Mouse (Mus musculus): ENCODE measurements at regions not wholly inside any gene's neighbourhood (a gene's known extent, or its start where the extent isn't known, plus 50 kb on each side); places are given as distances from the start of the nearest gene placed in this dataset.

GRCm38 (mm10) chr2:117674877-117675276 is 332.1 kb upstream of the Rasgrp1 start:
- H3K27ac ChIP-seq = no peak overlapping the region
- H3K4me1 ChIP-seq = no peaks in the 10 kb centered on the region
- no peak overlapping the region for H3K4me2 ChIP-seq
- WGBS = 81% methylated on average over 1 of the region's 1 CpGs
- H3K27me3 ChIP-seq (replicated peaks) = no peaks in the 10 kb centered on the region
- H3K4me3 ChIP-seq (replicated peaks) = no peak overlapping the region
- H3K9ac ChIP-seq = no peak overlapping the region
- H3K36me3 ChIP-seq = no peaks in the 10 kb centered on the region
- no peak for ATAC-seq (ENCODE audit: insufficient read depth, low FRiP score, low read depth)
- no peaks in the 10 kb centered on the region for H3K9me3 ChIP-seq

- Histone ChIP-seq H3K4me2 (no peak overlapping the region), H3K27ac (peak overlapping the region; percentile 57; the same call in 1 of the 2 replicates), H3K4me3 (replicated peaks) (no peak overlapping the region), H3K4me1 (no peaks in the 10 kb centered on the region), H3K9ac (no peak overlapping the region), H3K36me3 (no peaks in the 10 kb centered on the region), H3K9me3 (no peaks in the 10 kb centered on the region), H3K27me3 (replicated peaks) (no peaks in the 10 kb centered on the region)
- no peak for ATAC-seq (ENCODE audit: insufficient read depth, low FRiP score, low read depth)
- 31% methylated on average over 4 of the region's 4 CpGs for WGBS
These were observed 335.8 kb upstream of the Rasgrp1 start for GRCm38 (mm10) chr2:117678650-117679049.

GRCm38 (mm10) chr2:117685836-117686453 is 343.1 kb upstream of the Rasgrp1 start:
- no peaks in the 10 kb centered on the region for H3K4me1 ChIP-seq
- H3K27me3 ChIP-seq (replicated peaks) = no peaks in the 10 kb centered on the region
- no peak overlapping the region for H3K4me3 ChIP-seq (replicated peaks)
- H3K36me3 ChIP-seq = no peaks in the 10 kb centered on the region
- H3K9me3 ChIP-seq = no peaks in the 10 kb centered on the region
- H3K27ac ChIP-seq = peak overlapping the region; percentile 31; the same call in 1 of the 2 replicates
- ATAC-seq (ENCODE audit: insufficient read depth, low FRiP score, low read depth) = no peak
- 53% methylated on average over 4 of the region's 4 CpGs for WGBS
- no peak overlapping the region for H3K4me2 ChIP-seq
- H3K9ac ChIP-seq = no peak overlapping the region

GRCm38 (mm10) chr2:117693537-117693936 is 350.7 kb upstream of the Rasgrp1 start:
- Histone ChIP-seq H3K27me3 (replicated peaks) (no peaks in the 10 kb centered on the region), H3K4me2 (no peak overlapping the region), H3K4me3 (replicated peaks) (no peak overlapping the region), H3K4me1 (no peaks in the 10 kb centered on the region), H3K9ac (no peak overlapping the region), H3K36me3 (no peaks in the 10 kb centered on the region), H3K27ac (no peak overlapping the region), H3K9me3 (no peaks in the 10 kb centered on the region)
- ATAC-seq (ENCODE audit: insufficient read depth, low FRiP score, low read depth) = no peak
- 55% methylated on average over 4 of the region's 4 CpGs for WGBS

- no peaks in the 10 kb centered on the region for H3K27me3 ChIP-seq (replicated peaks)
- H3K4me3 ChIP-seq (replicated peaks) = no peak overlapping the region
- no peak overlapping the region for H3K9ac ChIP-seq
- H3K9me3 ChIP-seq = no peaks in the 10 kb centered on the region
- H3K36me3 ChIP-seq = no peaks in the 10 kb centered on the region
- 65% methylated on average over 7 of the region's 7 CpGs for WGBS
- no peak overlapping the region for H3K27ac ChIP-seq
- no peaks in the 10 kb centered on the region for H3K4me1 ChIP-seq
- no peak for ATAC-seq (ENCODE audit: insufficient read depth, low FRiP score, low read depth)
- H3K4me2 ChIP-seq = no peak overlapping the region
These were observed 367.5 kb upstream of the Rasgrp1 start for GRCm38 (mm10) chr2:117710173-117710813.

GRCm38 (mm10) chr2:117724066-117724465 is 381.3 kb upstream of the Rasgrp1 start:
- WGBS = 56% methylated on average over 4 of the region's 4 CpGs
- no peak overlapping the region for H3K4me3 ChIP-seq (replicated peaks)
- H3K4me1 ChIP-seq = no peaks in the 10 kb centered on the region
- H3K4me2 ChIP-seq = no peak overlapping the region
- H3K36me3 ChIP-seq = no peaks in the 10 kb centered on the region
- no peak overlapping the region for H3K27ac ChIP-seq
- H3K9me3 ChIP-seq = no peaks in the 10 kb centered on the region
- H3K9ac ChIP-seq = no peak overlapping the region
- H3K27me3 ChIP-seq (replicated peaks) = no peaks in the 10 kb centered on the region
- ATAC-seq (ENCODE audit: insufficient read depth, low FRiP score, low read depth) = no peak

- WGBS = 75% methylated on average over 2 of the region's 2 CpGs
- ATAC-seq (ENCODE audit: insufficient read depth, low FRiP score, low read depth) = no peak
These were observed 380.4 kb upstream of the Thbs1 start for GRCm38 (mm10) chr2:117731253-117731652.

GRCm38 (mm10) chr2:117742413-117742812 is 369.3 kb upstream of the Thbs1 start:
- no peaks in the 10 kb centered on the region for H3K27me3 ChIP-seq (replicated peaks)
- H3K4me2 ChIP-seq = no peak overlapping the region
- H3K4me1 ChIP-seq = no peaks in the 10 kb centered on the region
- ATAC-seq (ENCODE audit: insufficient read depth, low FRiP score, low read depth) = no peak
- no peaks in the 10 kb centered on the region for H3K36me3 ChIP-seq
- no peak overlapping the region for H3K9ac ChIP-seq
- H3K9me3 ChIP-seq = no peaks in the 10 kb centered on the region
- H3K27ac ChIP-seq = no peak overlapping the region
- H3K4me3 ChIP-seq (replicated peaks) = no peak overlapping the region

More at GRCm38 (mm10) chr2:117731253-117731652, 380.4 kb upstream of the Thbs1 start:
- no peak overlapping the region for H3K4me3 ChIP-seq (replicated peaks)
- no peak overlapping the region for H3K9ac ChIP-seq
- H3K27me3 ChIP-seq (replicated peaks) = no peaks in the 10 kb centered on the region
- H3K27ac ChIP-seq = no peak overlapping the region
- no peaks in the 10 kb centered on the region for H3K36me3 ChIP-seq
- H3K4me1 ChIP-seq = no peaks in the 10 kb centered on the region
- H3K4me2 ChIP-seq = no peak overlapping the region
- no peaks in the 10 kb centered on the region for H3K9me3 ChIP-seq

- no peak overlapping the region for H3K4me2 ChIP-seq
- H3K27ac ChIP-seq = no peak overlapping the region
- H3K9ac ChIP-seq = no peak overlapping the region
- no peaks in the 10 kb centered on the region for H3K36me3 ChIP-seq
- no peak for ATAC-seq (ENCODE audit: insufficient read depth, low FRiP score, low read depth)
- no peaks in the 10 kb centered on the region for H3K4me1 ChIP-seq
- 67% methylated on average over 1 of the region's 1 CpGs for WGBS
- H3K27me3 ChIP-seq (replicated peaks) = no peaks in the 10 kb centered on the region
- H3K9me3 ChIP-seq = no peaks in the 10 kb centered on the region
- no peak overlapping the region for H3K4me3 ChIP-seq (replicated peaks)
These were observed 367.8 kb upstream of the Thbs1 start for GRCm38 (mm10) chr2:117743901-117744300.

GRCm38 (mm10) chr2:117745767-117746166 is 365.9 kb upstream of the Thbs1 start:
- no peak overlapping the region for H3K9ac ChIP-seq
- no peak overlapping the region for H3K4me2 ChIP-seq
- H3K4me3 ChIP-seq (replicated peaks) = no peak overlapping the region
- H3K27me3 ChIP-seq (replicated peaks) = no peaks in the 10 kb centered on the region
- H3K27ac ChIP-seq = no peak overlapping the region
- no peaks in the 10 kb centered on the region for H3K4me1 ChIP-seq
- no peaks in the 10 kb centered on the region for H3K9me3 ChIP-seq
- WGBS = 67% methylated on average over 2 of the region's 2 CpGs
- no peaks in the 10 kb centered on the region for H3K36me3 ChIP-seq
- no peak for ATAC-seq (ENCODE audit: insufficient read depth, low FRiP score, low read depth)

- 49% methylated on average over 3 of the region's 3 CpGs for WGBS
- no peak overlapping the region for H3K4me3 ChIP-seq (replicated peaks)
- H3K4me2 ChIP-seq = no peak overlapping the region
- no peaks in the 10 kb centered on the region for H3K36me3 ChIP-seq
- no peaks in the 10 kb centered on the region for H3K27me3 ChIP-seq (replicated peaks)
- H3K4me1 ChIP-seq = no peaks in the 10 kb centered on the region
- no peaks in the 10 kb centered on the region for H3K9me3 ChIP-seq
- H3K9ac ChIP-seq = no peak overlapping the region
- ATAC-seq (ENCODE audit: insufficient read depth, low FRiP score, low read depth) = no peak
- H3K27ac ChIP-seq = no peak overlapping the region
These were observed 364.5 kb upstream of the Thbs1 start for GRCm38 (mm10) chr2:117747136-117747535.

- 78% methylated on average over 4 of the region's 4 CpGs for WGBS
- Histone ChIP-seq H3K9ac (no peak overlapping the region), H3K4me3 (replicated peaks) (no peak overlapping the region), H3K9me3 (no peaks in the 10 kb centered on the region), H3K4me2 (no peak overlapping the region), H3K36me3 (no peaks in the 10 kb centered on the region), H3K27ac (no peak overlapping the region), H3K4me1 (no peaks in the 10 kb centered on the region), H3K27me3 (replicated peaks) (no peaks in the 10 kb centered on the region)
- ATAC-seq (ENCODE audit: insufficient read depth, low FRiP score, low read depth) = no peak
These were observed 362.8 kb upstream of the Thbs1 start for GRCm38 (mm10) chr2:117748892-117749291.

Data from stomach, embryonic 15.5 days (tissue).